Mouse (Mus musculus): Measurements from ENCODE around the gene Frem2. TPM values are rescaled to one million over a fixed set of nuclear protein-coding genes. Genes with fewer than 3 reads are reported as not detected.

Frem2 gene
- 0.02 TPM in 1 of 2 replicates, not detected in the other for polyA plus RNA-seq (2012; ENCODE audit: low replicate concordance)

GRCm38 (mm10) chr3:53656878-53657561 lies at the start of gene Frem2:
Gene Frem2, minus strand, starts transcription at chr3:53657355.

GRCm38 (mm10) chr3:53488353-53488752 lies 168.8 kb downstream of the Frem2 start, which contains the start of gene Stoml3:
Gene Stoml3, plus strand, starts transcription at chr3:53488653.

Other genes starting within 250 kb of the Frem2 start
- 1.1 and 5.9 TPM in 2 replicates for gene Nhlrc3, start 194.0 kb downstream of the Frem2 start, polyA plus RNA-seq (2012; ENCODE audit: low replicate concordance)
- gene Proser1, start 193.7 kb downstream of the Frem2 start, polyA plus RNA-seq (2012; ENCODE audit: low replicate concordance): 23.0 and 81.9 TPM in 2 replicates
- not detected in 2 replicates for gene Stoml3, start 168.7 kb downstream of the Frem2 start, polyA plus RNA-seq (2012; ENCODE audit: low replicate concordance)
- not detected in 2 replicates for gene Gm10985, start 187.7 kb upstream of the Frem2 start, polyA plus RNA-seq (2012; ENCODE audit: low replicate concordance)
- gene Ufm1, start 206.5 kb upstream of the Frem2 start, polyA plus RNA-seq (2012; ENCODE audit: low replicate concordance): 2.4 and 3.4 TPM in 2 replicates

Data from leukemia stem cell, adult 10-12 weeks (primary cell).